Mouse (Mus musculus) heart, postnatal 0 days (tissue): Measurements from ENCODE around the gene Apoc4.

Experiments used
- CTCF ChIP-seq: IDR thresholded peaks from 2 replicates; pipeline ENCODE4 v1.5.1; 2016; ENCODE audit warnings: antibody characterized with exemption, control low read depth, low read depth
- EP300 ChIP-seq: IDR thresholded peaks from 2 replicates; pipeline ENCODE4 v1.6.1; 2016; ENCODE audit warnings: antibody characterized with exemption, low read depth

GRCm38 (mm10) chr7:19691434-19691833 is 10.2 kb upstream of the Apoc4 start:
- TF ChIP-seq EP300 (no peak), CTCF (no peak)
